Mouse (Mus musculus): ENCODE measurements at regions not wholly inside any gene's neighbourhood (a gene's known extent, or its start where the extent isn't known, plus 50 kb on each side); places are given as distances from the start of the nearest gene placed in this dataset.

DNA sequence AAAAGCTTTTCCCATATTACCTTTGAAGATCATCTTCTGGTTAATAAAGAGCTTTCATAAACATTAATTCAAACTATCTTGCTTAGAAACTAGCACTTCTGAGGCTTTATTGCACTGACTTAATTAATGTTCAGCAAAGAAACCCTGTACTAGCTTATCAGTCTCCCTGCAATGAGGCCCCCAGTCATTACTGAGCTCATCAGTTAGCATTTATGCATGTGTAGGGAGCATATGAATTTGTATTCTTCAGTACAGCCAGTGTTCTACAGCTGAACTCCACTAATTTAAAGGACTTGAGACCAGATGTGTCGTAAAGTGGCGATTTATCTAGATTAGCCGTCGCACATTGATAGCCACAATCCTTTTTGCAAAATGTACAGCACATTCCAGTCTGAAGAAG is 340.7 kb downstream of the Psat1 start:
- no peak for DNase-seq (ENCODE audit: extremely low spot score in 1 of 2, low spot score in 2 of 2)
- Histone ChIP-seq H3K4me3 (no peak overlapping the region), H3K27ac (no peak overlapping the region)
- intact Hi-C loops (cut with DNase I), result no loop called here
- no peak for TF ChIP-seq CTCF (IDR thresholded peaks at IDR 0.05)

DNA sequence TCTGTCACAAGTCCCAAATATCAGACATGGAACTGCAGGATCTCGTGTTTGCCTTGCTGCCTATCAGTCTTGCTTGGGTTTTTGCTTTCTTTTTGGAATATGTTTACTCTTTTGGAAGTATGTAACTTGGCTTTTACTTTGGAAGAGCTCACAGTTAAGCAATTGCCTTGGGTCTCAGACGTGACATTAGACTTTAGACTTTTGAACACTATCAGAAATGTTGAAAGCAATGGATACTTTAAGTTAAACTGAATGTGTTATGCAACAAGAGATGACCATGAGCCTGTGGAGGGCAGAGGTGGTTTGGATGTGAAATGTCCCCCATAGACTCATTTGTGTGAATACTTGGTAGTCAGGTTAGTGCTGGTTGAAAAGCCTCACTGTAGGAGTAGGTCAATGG is 354.3 kb downstream of the Psat1 start:
- no peak for DNase-seq (ENCODE audit: extremely low spot score in 1 of 2, low spot score in 2 of 2)
- TF ChIP-seq CTCF (IDR thresholded peaks at IDR 0.05), result no peak
- no peak overlapping the region for H3K27ac ChIP-seq
- intact Hi-C loops (cut with DNase I), result no loop called here
- H3K4me3 ChIP-seq, result no peak overlapping the region

DNA sequence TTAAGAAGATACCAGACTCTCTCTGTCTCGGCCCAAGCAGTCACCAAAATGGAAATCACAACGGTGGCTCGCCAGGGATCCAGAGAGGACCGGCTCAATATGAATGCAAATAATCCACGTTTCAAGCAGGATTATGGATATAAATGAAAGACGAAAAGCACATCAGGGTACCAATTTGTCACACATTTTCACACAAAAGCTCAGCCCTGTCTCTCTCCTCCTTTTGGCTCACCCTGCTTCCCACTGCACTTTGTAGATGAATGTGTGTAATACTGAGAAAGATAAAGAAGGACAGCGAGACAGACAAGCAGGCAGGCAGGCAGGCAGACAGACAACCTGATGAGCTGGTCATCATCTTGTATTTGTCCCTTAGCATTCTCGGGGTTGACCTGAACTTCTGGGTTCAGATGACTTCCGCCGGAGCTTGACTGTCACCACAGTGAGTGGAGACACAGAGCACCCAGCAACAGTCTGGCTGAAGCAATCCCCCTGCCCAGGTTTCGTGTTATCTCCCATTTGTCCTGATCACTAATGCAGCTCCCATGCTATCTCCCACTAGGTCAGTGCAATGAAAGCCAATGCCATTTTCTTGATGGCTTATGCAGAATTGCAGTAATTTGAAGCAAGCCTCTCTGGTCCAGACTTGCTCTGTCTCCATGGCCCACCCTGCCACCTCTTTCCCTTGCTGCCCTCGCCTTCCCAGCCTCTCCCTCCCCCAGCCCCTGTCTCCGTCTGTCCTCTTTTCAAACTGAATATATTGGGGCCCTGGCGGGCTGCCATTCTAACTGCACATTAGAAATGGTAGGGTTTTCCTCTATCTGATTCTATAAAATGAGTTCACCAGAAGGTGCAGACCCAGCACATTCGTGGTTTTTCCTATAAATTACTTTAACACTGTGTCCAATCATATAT is 363.1 kb downstream of the Psat1 start:
- intact Hi-C loops (cut with DNase I), result no loop called here
- TF ChIP-seq CTCF (IDR thresholded peaks at IDR 0.05), result no peak
- Histone ChIP-seq H3K4me3 (no peak overlapping the region), H3K27ac (no peak overlapping the region)
- no peak for DNase-seq (ENCODE audit: extremely low spot score in 1 of 2, low spot score in 2 of 2)

DNA sequence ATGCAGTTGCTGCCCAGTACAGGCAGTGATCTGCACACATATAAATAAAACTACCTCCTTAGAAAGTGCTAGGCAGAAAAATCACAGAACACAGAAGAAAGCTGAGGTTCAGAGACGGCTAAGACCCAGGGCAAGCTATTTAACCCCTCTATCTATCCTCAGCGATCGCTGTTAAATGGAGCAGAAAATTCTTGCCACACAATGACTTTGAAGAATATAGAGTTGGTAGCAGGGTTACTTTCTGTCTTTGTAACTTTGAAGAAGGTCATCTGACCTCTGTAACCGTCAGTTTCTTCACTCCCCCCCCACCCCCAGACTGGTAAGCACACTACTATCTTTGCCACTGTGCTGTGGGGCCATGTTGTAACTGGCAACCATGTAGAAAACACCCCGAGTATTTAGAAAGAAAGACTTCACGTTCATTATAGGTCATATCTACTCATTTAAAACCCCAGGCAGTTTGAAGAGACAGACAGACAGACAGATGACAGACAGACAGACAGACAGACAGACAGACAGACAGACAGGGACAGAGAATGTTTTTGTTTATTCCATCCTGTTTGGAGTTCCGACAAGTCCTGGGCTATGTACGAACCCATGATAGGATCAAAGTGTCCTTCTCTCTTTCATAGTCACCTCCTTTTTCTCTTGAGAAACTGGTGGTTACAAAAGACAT is 363.9 kb downstream of the Psat1 start:
- intact Hi-C loops (cut with DNase I), result no loop called here
- TF ChIP-seq CTCF (IDR thresholded peaks at IDR 0.05), result no peak
- DNase-seq (ENCODE audit: extremely low spot score in 1 of 2, low spot score in 2 of 2), result no peak

DNA sequence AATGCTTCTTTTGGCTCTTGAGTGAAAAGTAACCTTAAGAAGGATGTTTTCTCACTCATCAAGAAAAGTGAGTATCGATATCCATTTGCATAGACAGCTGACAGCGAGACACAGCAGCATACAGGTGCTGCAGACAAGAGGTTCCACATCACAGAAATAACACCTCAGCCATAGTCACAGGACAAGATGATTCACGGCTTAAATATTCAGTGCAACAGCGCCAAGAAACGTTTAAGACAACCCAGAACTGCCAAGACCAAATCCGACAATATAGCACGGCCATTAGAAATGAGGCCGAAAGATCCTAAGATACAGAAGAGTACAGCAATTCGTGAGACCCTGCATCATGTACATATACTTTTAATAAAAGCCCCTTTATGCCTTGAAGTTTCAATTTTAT is 375.9 kb downstream of the Psat1 start:
- H3K27ac ChIP-seq, result no peak overlapping the region
- no peak for TF ChIP-seq CTCF (IDR thresholded peaks at IDR 0.05)
- intact Hi-C loops (cut with DNase I), result no loop called here
- H3K4me3 ChIP-seq, result no peak overlapping the region
- DNase-seq (ENCODE audit: extremely low spot score in 1 of 2, low spot score in 2 of 2), result no peak

More for the DNA sequence above, 363.9 kb downstream of the Psat1 start:
- Histone ChIP-seq H3K4me3 (no peak overlapping the region), H3K27ac (no peak overlapping the region)

DNA sequence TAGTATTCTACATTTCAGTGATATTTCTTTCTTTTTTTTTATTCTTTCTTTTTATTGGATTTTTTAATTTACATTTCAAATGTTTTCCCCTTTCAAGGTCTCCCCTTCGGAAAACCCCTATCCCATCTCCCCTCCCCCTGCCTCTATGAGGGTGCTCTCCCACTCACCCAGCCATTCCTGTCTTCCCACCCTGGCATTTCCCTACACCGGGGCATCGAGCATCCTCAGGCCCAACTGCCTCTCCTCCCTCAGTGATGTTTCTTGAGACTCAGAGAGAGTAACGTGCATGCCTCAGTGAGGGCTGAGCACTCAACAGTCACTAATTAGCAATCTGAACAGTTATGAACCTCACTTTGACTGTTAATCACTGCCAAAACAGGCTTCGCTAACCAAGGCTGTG is 385.6 kb downstream of the Psat1 start:
- DNase-seq (ENCODE audit: extremely low spot score in 1 of 2, low spot score in 2 of 2), result no peak
- no peak for TF ChIP-seq CTCF (IDR thresholded peaks at IDR 0.05)
- intact Hi-C loops (cut with DNase I), result no loop called here
- H3K27ac ChIP-seq, result no peak overlapping the region
- H3K4me3 ChIP-seq, result no peak overlapping the region

DNA sequence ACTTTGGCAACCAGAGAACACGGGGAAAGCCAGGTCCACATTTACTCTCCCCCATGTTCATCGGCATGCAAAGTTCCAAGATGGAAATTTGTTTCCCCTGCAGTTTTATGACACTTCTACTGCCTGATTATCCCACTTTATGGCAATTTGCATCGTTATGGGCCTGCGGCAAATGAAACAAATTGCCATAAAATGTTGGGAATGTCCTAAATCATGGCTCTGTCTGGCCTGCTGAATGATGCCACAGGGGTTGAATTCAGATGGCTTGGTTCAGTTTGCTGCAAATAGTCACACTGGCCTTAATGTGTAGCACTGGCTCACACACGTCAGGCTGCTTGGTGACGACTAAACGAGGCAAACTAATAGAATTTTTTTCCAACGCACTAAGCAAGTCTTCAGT is 393.2 kb downstream of the Psat1 start:
- intact Hi-C loops (cut with DNase I), result no loop called here
- no peak for DNase-seq (ENCODE audit: extremely low spot score in 1 of 2, low spot score in 2 of 2)
- TF ChIP-seq CTCF (IDR thresholded peaks at IDR 0.05), result no peak
- Histone ChIP-seq H3K4me3 (no peak overlapping the region), H3K27ac (no peak overlapping the region)

DNA sequence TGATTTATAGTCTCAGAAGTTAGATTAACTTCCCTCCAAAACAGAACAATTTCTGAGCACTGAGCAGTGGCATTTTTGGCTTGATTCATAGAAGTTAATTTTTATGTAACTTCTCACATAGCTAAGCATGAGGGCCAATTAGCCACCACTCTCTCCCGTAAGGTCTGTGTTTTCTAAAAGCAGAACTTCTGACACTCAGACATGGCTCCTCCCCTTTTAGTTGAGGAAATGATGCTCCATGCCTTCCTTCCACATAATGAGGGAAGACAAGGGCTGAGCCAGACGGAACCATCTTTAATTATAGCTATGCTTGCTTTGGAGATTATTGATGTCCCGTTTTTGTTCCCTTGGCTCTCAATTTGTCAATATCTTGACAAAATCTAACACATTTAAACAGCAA is 429.3 kb downstream of the Psat1 start:
- intact Hi-C loops (cut with DNase I), result loop anchor here (10.0 kb wide), 1 partner anchor 303 kb away; no protein-coding TSS in a partner anchor
- no peak for DNase-seq (ENCODE audit: extremely low spot score in 1 of 2, low spot score in 2 of 2)
- no peak overlapping the region for H3K4me3 ChIP-seq
- no peak for TF ChIP-seq CTCF (IDR thresholded peaks at IDR 0.05)
- no peak overlapping the region for H3K27ac ChIP-seq

DNA sequence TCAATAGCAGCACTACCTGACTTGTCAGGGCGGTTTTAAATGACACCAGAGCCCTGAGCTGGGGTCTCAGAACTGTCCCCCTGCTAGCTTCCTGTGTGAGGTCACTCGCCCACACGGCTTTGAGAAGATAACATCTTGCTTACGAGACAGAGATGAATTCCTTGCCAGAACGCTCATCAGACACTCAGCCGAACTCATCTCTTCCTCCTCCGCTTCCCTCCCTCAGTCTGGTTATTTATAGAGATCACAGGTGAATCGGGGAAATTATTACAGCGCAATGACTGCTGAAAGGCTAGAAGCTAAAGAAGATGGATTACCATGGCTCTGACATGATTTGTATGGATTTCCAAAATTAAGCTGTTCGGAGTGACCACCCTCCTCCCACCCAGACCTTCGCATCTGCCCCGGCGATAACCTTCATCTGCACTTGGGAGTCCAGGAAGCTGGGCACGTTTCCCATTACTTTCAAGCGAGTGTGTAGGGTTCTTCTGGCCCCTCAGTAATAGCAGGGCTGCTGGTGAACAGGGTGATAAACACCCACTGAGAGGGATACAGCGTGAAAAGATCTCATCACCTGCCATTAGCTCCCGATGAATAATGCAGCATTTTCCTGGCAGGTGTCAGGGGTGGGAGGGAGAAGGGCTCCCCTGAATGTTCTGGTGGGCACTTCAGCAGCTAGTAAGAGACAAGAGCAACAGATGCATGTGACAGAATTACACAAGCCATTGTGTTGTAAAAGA is 430.4 kb downstream of the Psat1 start:
- peak; percentile 18 to 29 for DNase-seq (ENCODE audit: extremely low spot score in 1 of 2, low spot score in 2 of 2)
- TF ChIP-seq CTCF (IDR thresholded peaks at IDR 0.05), result no peak
- peak overlapping the region; percentile 85 for H3K27ac ChIP-seq
- intact Hi-C loops (cut with DNase I), result loop anchor here (10.0 kb wide), 1 partner anchor 302 kb away; no protein-coding TSS in a partner anchor
- peak overlapping the region; percentile 32 for H3K4me3 ChIP-seq

DNA sequence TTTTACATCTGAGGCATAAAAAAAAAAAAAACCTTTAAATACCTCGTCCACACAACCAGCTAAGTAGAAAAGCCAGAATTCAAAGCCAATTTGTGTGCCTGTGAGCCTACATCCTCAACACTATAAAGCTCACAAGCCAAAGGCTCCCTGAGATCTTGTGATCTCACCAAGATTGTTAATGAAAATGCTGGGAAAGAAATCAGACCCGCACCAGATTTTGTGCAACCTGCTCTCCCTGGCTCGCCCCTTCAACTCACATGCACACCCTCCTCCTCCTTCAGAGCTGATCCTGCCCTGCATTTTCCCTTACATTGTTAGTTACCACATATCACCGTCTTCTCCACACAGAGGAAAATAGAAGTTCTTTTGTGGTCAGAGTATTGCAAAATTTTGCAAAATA is 433.9 kb downstream of the Psat1 start:
- no peak for DNase-seq (ENCODE audit: extremely low spot score in 1 of 2, low spot score in 2 of 2)

DNA sequence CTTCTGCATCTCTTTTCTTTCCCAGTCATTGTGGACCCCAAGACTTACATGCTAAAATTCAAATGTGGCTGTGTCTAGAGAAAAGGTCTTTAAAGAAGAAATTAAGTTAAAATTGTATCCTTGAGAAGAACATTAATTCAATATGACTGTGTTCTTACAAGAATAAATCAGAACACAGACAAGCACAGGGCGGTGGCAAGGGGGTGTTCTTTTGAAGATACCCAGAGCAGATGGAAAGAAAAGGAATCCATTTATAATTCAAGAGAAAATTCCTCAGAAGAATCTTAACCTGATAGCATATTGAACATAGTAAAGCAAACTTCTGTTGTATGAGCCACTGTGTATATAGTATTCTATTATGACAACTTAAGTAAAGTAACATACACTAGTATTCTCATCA is 436.7 kb downstream of the Psat1 start:
- intact Hi-C loops (cut with DNase I), result loop anchor here (10.0 kb wide), 1 partner anchor 296 kb away; no protein-coding TSS in a partner anchor
- no peak for DNase-seq (ENCODE audit: extremely low spot score in 1 of 2, low spot score in 2 of 2)
- Histone ChIP-seq H3K27ac (peak overlapping the region; percentile 38; the same call in 1 of the 2 replicates), H3K4me3 (no peak overlapping the region)
- TF ChIP-seq CTCF (IDR thresholded peaks at IDR 0.05), result no peak

More for the DNA sequence above, 433.9 kb downstream of the Psat1 start:
- Histone ChIP-seq H3K27ac (no peak overlapping the region), H3K4me3 (no peak overlapping the region)
- no peak for TF ChIP-seq CTCF (IDR thresholded peaks at IDR 0.05)
- intact Hi-C loops (cut with DNase I), result loop anchor here (10.0 kb wide), 1 partner anchor 298 kb away; no protein-coding TSS in a partner anchor

DNA sequence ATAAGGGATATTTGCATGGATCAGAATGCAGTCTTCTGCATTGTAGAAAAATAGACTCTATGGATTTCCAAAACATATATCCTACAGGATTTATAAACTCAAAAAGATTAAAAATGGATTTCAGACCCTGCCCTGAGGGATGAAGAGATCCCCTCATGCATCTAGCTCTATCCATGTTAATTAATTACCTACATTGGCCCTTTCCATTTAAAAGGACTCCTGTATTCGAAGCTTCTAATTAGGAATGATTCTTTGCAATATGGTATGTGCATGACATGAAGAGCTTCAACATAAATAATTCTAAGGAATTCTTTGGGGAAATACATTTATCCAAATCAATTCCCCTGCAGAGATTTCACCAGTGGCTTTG is 444.2 kb downstream of the Psat1 start:
- no peak for DNase-seq (ENCODE audit: extremely low spot score in 1 of 2, low spot score in 2 of 2)
- intact Hi-C loops (cut with DNase I), result no loop called here
- TF ChIP-seq CTCF (IDR thresholded peaks at IDR 0.05), result no peak
- H3K4me3 ChIP-seq, result no peak overlapping the region
- H3K27ac ChIP-seq, result no peak overlapping the region
